Mouse (Mus musculus) adipocyte (in vitro differentiated cells): Measurements from ENCODE around the gene Aldh16a1.
A peak's percentile ranks its signal among the peaks of the same experiment; 100 is the strongest.

Experiments
- DNase-seq: peaks from one replicate; pipeline ENCODE4 v3.0.0-alpha.2; 2016; ENCODE audit warnings: low spot score

Aldh16a1 gene

GRCm38 (mm10) chr7:45178550-45178949 is 24.2 kb upstream of the Aldh16a1 start:
- no peak for DNase-seq

- DNase-seq = no peak
Observed at GRCm38 (mm10) chr7:45176356-45176755, 22.0 kb upstream of the Aldh16a1 start.

- DNase-seq = no peak
Observed at GRCm38 (mm10) chr7:45175929-45176328, 21.5 kb upstream of the Aldh16a1 start.

GRCm38 (mm10) chr7:45175398-45175797 is 21.0 kb upstream of the Aldh16a1 start:
- DNase-seq = no peak

GRCm38 (mm10) chr7:45174567-45175280 is 20.3 kb upstream of the Aldh16a1 start:
- no peak for DNase-seq

GRCm38 (mm10) chr7:45173772-45174171 is 19.4 kb upstream of the Aldh16a1 start:
- peak; percentile 19 for DNase-seq

GRCm38 (mm10) chr7:45172974-45173373 is 18.6 kb upstream of the Aldh16a1 start:
- DNase-seq = no peak

- DNase-seq = no peak
Observed at GRCm38 (mm10) chr7:45169495-45169894, 15.1 kb upstream of the Aldh16a1 start.

GRCm38 (mm10) chr7:45168656-45169055 is 14.3 kb upstream of the Aldh16a1 start:
- no peak for DNase-seq

GRCm38 (mm10) chr7:45167761-45168445 is 13.5 kb upstream of the Aldh16a1 start:
- DNase-seq = no peak

- no peak for DNase-seq
Observed at GRCm38 (mm10) chr7:45166950-45167401, 12.6 kb upstream of the Aldh16a1 start.

- no peak for DNase-seq
Observed at GRCm38 (mm10) chr7:45165701-45166100, 11.3 kb upstream of the Aldh16a1 start.

- DNase-seq = no peak
Observed at GRCm38 (mm10) chr7:45164833-45165232, 10.4 kb upstream of the Aldh16a1 start.

GRCm38 (mm10) chr7:45163735-45164490 is 9.5 kb upstream of the Aldh16a1 start, which contains the start of gene Slc17a7:
Slc17a7 (plus strand) TSS chr7:45163949.
- no peak for DNase-seq

- DNase-seq = no peak
Observed at GRCm38 (mm10) chr7:45162996-45163615, 8.7 kb upstream of the Aldh16a1 start.

- no peak for DNase-seq
Observed at GRCm38 (mm10) chr7:45162551-45162950, 8.2 kb upstream of the Aldh16a1 start.

- DNase-seq = peak; percentile 75
Observed at GRCm38 (mm10) chr7:45161612-45162473, 7.5 kb upstream of the Aldh16a1 start.

- no peak for DNase-seq
Observed at GRCm38 (mm10) chr7:45160866-45161265, 6.5 kb upstream of the Aldh16a1 start.

GRCm38 (mm10) chr7:45160316-45160800 is 6.0 kb upstream of the Aldh16a1 start:
- no peak for DNase-seq

- DNase-seq = no peak
Observed at GRCm38 (mm10) chr7:45158991-45159390, 4.6 kb upstream of the Aldh16a1 start.

GRCm38 (mm10) chr7:45157459-45157858 is 3.1 kb upstream of the Aldh16a1 start:
- no peak for DNase-seq
